16 mouse cellular contexts compared by ENCODE assay signal in genomic region chr15:96455595-96456214, GRCm38 (mm10). TPM values are rescaled to one million over a fixed set of nuclear protein-coding genes. Genes with fewer than 3 reads are reported as not detected.
DNase-seq lines count a peak whose midpoint lies in the region; ATAC-seq lines count a peak whose summit lies in the region.
"Had no signal": no experiment of that assay in that cellular context is flagged by ENCODE, and none has a peak within 500 bp of the region (broad histone marks: within the 10 kb centered on the region; RNA-seq: fewer than 3 reads in every experiment).

No protein-coding gene starts in this region.

- no peaks in the 10 kb centered on the region for H3K9me3 ChIP-seq in kidney, embryonic 16.5 days (ENCODE audit: low read length)
- H3K9me3 ChIP-seq in liver, embryonic 15.5 days (replicated peaks): no peaks in the 10 kb centered on the region
- H3K9me3 ChIP-seq: embryonic facial prominence, embryonic 15.5 days; forebrain, embryonic 12.5 days; heart, embryonic 10.5 days had no signal

- peak; percentile 53 for DNase-seq in kidney, adult 11 months
- DNase-seq in kidney, postnatal 4 days: no peak
- DNase-seq in MN1 (ENCODE audit: low spot score): peak; percentile 42
- no peak for DNase-seq in frontal cortex, postnatal 14 days (ENCODE audit: low spot score in 2 of 2)
- no peak for DNase-seq in adrenal gland, postnatal 10 days
- DNase-seq in urinary bladder, postnatal 4 days (ENCODE audit: low spot score in 2 of 2): no peak
- DNase-seq: adrenal gland, adult 8-10 months; cerebellum, adult 2 months; heart, postnatal 36 days; layer of hippocampus, adult 9-11 months; midbrain, embryonic 14.5 days had no signal

- WGBS in kidney, embryonic 16.5 days: 51% methylated on average over 4 of the region's 4 CpGs
- WGBS in liver, embryonic 15.5 days (ENCODE audit: insufficient replicate concordance): 25% methylated on average over 4 of the region's 4 CpGs

- H3K36me3 ChIP-seq in kidney, embryonic 16.5 days (ENCODE audit: insufficient read depth, low read length): peaks cover 8% of the 10 kb centered on the region
- peaks cover 24% of the 10 kb centered on the region for H3K36me3 ChIP-seq in liver, embryonic 15.5 days (replicated peaks)

- H3K9ac ChIP-seq in kidney, embryonic 16.5 days (replicated peaks; ENCODE audit: low read length): no peak overlapping the region
- H3K9ac ChIP-seq in liver, embryonic 15.5 days: no peak overlapping the region
- H3K9ac ChIP-seq: embryonic facial prominence, embryonic 15.5 days; forebrain, embryonic 12.5 days had no signal

- H3K4me1 ChIP-seq in kidney, embryonic 16.5 days (ENCODE audit: insufficient read depth, low read length): peaks cover 39% of the 10 kb centered on the region
- H3K4me1 ChIP-seq in liver, embryonic 15.5 days (replicated peaks): peaks cover 51% of the 10 kb centered on the region

- peak overlapping the region; percentile 10; the same call in 1 of the 2 replicates for H3K4me2 ChIP-seq in kidney, embryonic 16.5 days (replicated peaks; ENCODE audit: low read depth, low read length)
- peak overlapping the region; percentile 36 for H3K4me2 ChIP-seq in liver, embryonic 15.5 days
- H3K4me2 ChIP-seq: embryonic facial prominence, embryonic 15.5 days; forebrain, embryonic 12.5 days had no signal

- H3K4me3 ChIP-seq in kidney, embryonic 16.5 days (ENCODE audit: low read length): no peak overlapping the region
- H3K4me3 ChIP-seq in liver, embryonic 15.5 days (replicated peaks): no peak overlapping the region
- H3K4me3 ChIP-seq: embryonic facial prominence, embryonic 15.5 days; forebrain, embryonic 12.5 days; heart, embryonic 10.5 days had no signal

- no peaks in the 10 kb centered on the region for H3K27me3 ChIP-seq in kidney, embryonic 16.5 days (ENCODE audit: insufficient read depth, low read length)
- no peaks in the 10 kb centered on the region for H3K27me3 ChIP-seq in liver, embryonic 15.5 days
- H3K27me3 ChIP-seq: embryonic facial prominence, embryonic 15.5 days; forebrain, embryonic 12.5 days had no signal

- no peak for ATAC-seq in kidney, embryonic 16.5 days (ENCODE audit: low FRiP score, low TSS enrichment)
- ATAC-seq in liver, embryonic 15.5 days (ENCODE audit: insufficient read depth): no peak

- peak overlapping the region; percentile 72 for H3K27ac ChIP-seq in kidney, embryonic 16.5 days (ENCODE audit: low read length)
- peak overlapping the region; percentile 65; the same call in 1 of the 2 replicates for H3K27ac ChIP-seq in liver, embryonic 15.5 days (replicated peaks)
- H3K27ac ChIP-seq: embryonic facial prominence, embryonic 15.5 days; forebrain, embryonic 12.5 days; heart, embryonic 10.5 days had no signal

RNA-seq across cellular contexts. Expression of gene Scaf11, which starts 4.9 kb away (rescaled TPM):
- 84.6 and 96.5 TPM in 2 replicates for polyA plus RNA-seq in kidney, embryonic 16.5 days (2015; fragmentation: Nextera tagmentation; extraction: Ambion mirVana)
- polyA plus RNA-seq in liver, embryonic 15.5 days (2015; fragmentation: Nextera tagmentation; extraction: Ambion mirVana): 37.8 and 40.1 TPM in 2 replicates
- 10 to 100 TPM; 65.7 to 78.4 TPM for total RNA-seq in adrenal gland, postnatal 10 days (2021)

Comparison
In these comparisons a context has a peak if more than half of its experiments do, and no peak if none do; other contexts are left out.
1. DNase-seq: peak in kidney, adult 11 months (single experiment) and MN1 (single experiment); none in kidney, postnatal 4 days (0 of 2), frontal cortex, postnatal 14 days (0 of 2), adrenal gland, postnatal 10 days (single experiment) and urinary bladder, postnatal 4 days (0 of 2).